Mouse (Mus musculus) gastrocnemius, postnatal 14 days (tissue): Measurements from ENCODE around the gene Tpx2. TPM values are rescaled to one million over a fixed set of nuclear protein-coding genes. Genes with fewer than 3 reads are reported as not detected.
A peak's percentile ranks its signal among the peaks of the same experiment; 100 is the strongest.

Experiments used
- DNase-seq: peaks from one replicate; pipeline ENCODE4 v3.0.0; 2021; ENCODE audit warnings: mixed read lengths
- intact Hi-C: fragments of 180-260 bp; cut with DNase I; formaldehyde crosslinking; loops from one replicate; pipeline ENCODE4 v1.15.1; 2025; ENCODE audit warnings: low total_unique reads
- total RNA-seq, 2 experiments: library from RNA; stranded (reverse); gene quantifications; 2 replicates each; pipeline ENCODE4 v1.2.3; 2021

Gene Tpx2
- total RNA-seq, 2 experiments from 2014 or later = 4.1 to 4.7 TPM

- no peak for DNase-seq
- intact Hi-C loops = no loop called here
These were observed 29.1 kb upstream of the Tpx2 start for GRCm38 (mm10) chr2:152818679-152819078.

- intact Hi-C loops = no loop called here
- no peak for DNase-seq
These were observed 28.6 kb upstream of the Tpx2 start for GRCm38 (mm10) chr2:152819097-152819624.

- DNase-seq = no peak
- intact Hi-C loops = no loop called here
These were observed 27.8 kb upstream of the Tpx2 start for GRCm38 (mm10) chr2:152819926-152820325.

GRCm38 (mm10) chr2:152820369-152820768 lies 27.4 kb upstream of the Tpx2 start:
- DNase-seq = peak; percentile 53
- intact Hi-C loops = no loop called here

GRCm38 (mm10) chr2:152821023-152821422 lies 26.7 kb upstream of the Tpx2 start:
- peak; percentile 29 for DNase-seq
- intact Hi-C loops = no loop called here

GRCm38 (mm10) chr2:152821566-152821965 lies 26.2 kb upstream of the Tpx2 start:
- DNase-seq = no peak
- intact Hi-C loops = no loop called here

- DNase-seq = no peak
- intact Hi-C loops = no loop called here
These were observed 24.0 kb upstream of the Tpx2 start for GRCm38 (mm10) chr2:152823770-152824169.

- DNase-seq = no peak
- intact Hi-C loops = loop anchor here (5.0 kb wide), 1 partner anchor 37 kb away; no protein-coding TSS in a partner anchor
These were observed 23.2 kb upstream of the Tpx2 start for GRCm38 (mm10) chr2:152824438-152825167.

- intact Hi-C loops = loop anchor here (5.0 kb wide), 1 partner anchor 38 kb away; no protein-coding TSS in a partner anchor
- DNase-seq = no peak
These were observed 22.5 kb upstream of the Tpx2 start for GRCm38 (mm10) chr2:152825168-152825697.

GRCm38 (mm10) chr2:152825713-152826112 lies 22.1 kb upstream of the Tpx2 start:
- no peak for DNase-seq
- intact Hi-C loops = loop anchor here (5.0 kb wide), 1 partner anchor 38 kb away; no protein-coding TSS in a partner anchor

GRCm38 (mm10) chr2:152826481-152826880 lies 21.3 kb upstream of the Tpx2 start:
- intact Hi-C loops = loop anchor here (5.0 kb wide), 1 partner anchor 39 kb away; no protein-coding TSS in a partner anchor

GRCm38 (mm10) chr2:152827321-152828010 lies 20.3 kb upstream of the Tpx2 start:
- DNase-seq = no peak
- intact Hi-C loops = loop anchor here (5.0 kb wide), 1 partner anchor 40 kb away; no protein-coding TSS in a partner anchor

More at GRCm38 (mm10) chr2:152826481-152826880, 21.3 kb upstream of the Tpx2 start:
- DNase-seq = no peak

- intact Hi-C loops = loop anchor here (5.0 kb wide), 1 partner anchor 41 kb away; no protein-coding TSS in a partner anchor
- no peak for DNase-seq
These were observed 19.8 kb upstream of the Tpx2 start for GRCm38 (mm10) chr2:152828011-152828370.

GRCm38 (mm10) chr2:152828532-152828931 lies 19.2 kb upstream of the Tpx2 start:
- no peak for DNase-seq
- intact Hi-C loops = loop anchor here (5.0 kb wide), 1 partner anchor 41 kb away; no protein-coding TSS in a partner anchor

GRCm38 (mm10) chr2:152829367-152829881 lies 18.3 kb upstream of the Tpx2 start:
- intact Hi-C loops = loop anchor here (5.0 kb wide), 1 partner anchor 42 kb away; no protein-coding TSS in a partner anchor

GRCm38 (mm10) chr2:152830021-152830921 lies 17.5 kb upstream of the Tpx2 start:
- intact Hi-C loops = loop anchor here (5.0 kb wide), 1 partner anchor 63 kb away; no protein-coding TSS in a partner anchor
- DNase-seq = peak; percentile 94

More at GRCm38 (mm10) chr2:152829367-152829881, 18.3 kb upstream of the Tpx2 start:
- no peak for DNase-seq

- intact Hi-C loops = loop anchor here (5.0 kb wide), 1 partner anchor 64 kb away; no protein-coding TSS in a partner anchor
- DNase-seq = peak; percentile 99
These were observed 16.5 kb upstream of the Tpx2 start, which contains the start of gene Bcl2l1 for GRCm38 (mm10) chr2:152831019-152831878. Gene Bcl2l1 (minus strand): TSS chr2:152831728.
